Mouse (Mus musculus): ENCODE measurements around the gene Pth2. TPM values are rescaled to one million over a fixed set of nuclear protein-coding genes. Genes with fewer than 3 reads are reported as not detected.

Pth2 gene
- total RNA-seq, 2 experiments from 2014 or later, result not detected

- DNase-seq (ENCODE audit: extremely low spot score in 1 of 2, low spot score in 2 of 2), result no peak
- TF ChIP-seq CTCF (IDR thresholded peaks at IDR 0.05), result peak; percentile 2; the same call in 1 of the 2 replicates
- Histone ChIP-seq H3K27ac (no peak overlapping the region), H3K4me3 (no peak overlapping the region)
- intact Hi-C loops (cut with DNase I), result no loop called here
Observed at GRCm38 (mm10) chr7:45193406-45193805, 12.6 kb downstream of the Pth2 start.

- H3K27ac ChIP-seq, result no peak overlapping the region
- no peak overlapping the region for H3K4me3 ChIP-seq
- no peak for TF ChIP-seq CTCF (IDR thresholded peaks at IDR 0.05)
- DNase-seq (ENCODE audit: extremely low spot score in 1 of 2, low spot score in 2 of 2), result no peak
- intact Hi-C loops (cut with DNase I), result no loop called here
Observed at GRCm38 (mm10) chr7:45193871-45194785, 13.3 kb downstream of the Pth2 start.

DNA sequence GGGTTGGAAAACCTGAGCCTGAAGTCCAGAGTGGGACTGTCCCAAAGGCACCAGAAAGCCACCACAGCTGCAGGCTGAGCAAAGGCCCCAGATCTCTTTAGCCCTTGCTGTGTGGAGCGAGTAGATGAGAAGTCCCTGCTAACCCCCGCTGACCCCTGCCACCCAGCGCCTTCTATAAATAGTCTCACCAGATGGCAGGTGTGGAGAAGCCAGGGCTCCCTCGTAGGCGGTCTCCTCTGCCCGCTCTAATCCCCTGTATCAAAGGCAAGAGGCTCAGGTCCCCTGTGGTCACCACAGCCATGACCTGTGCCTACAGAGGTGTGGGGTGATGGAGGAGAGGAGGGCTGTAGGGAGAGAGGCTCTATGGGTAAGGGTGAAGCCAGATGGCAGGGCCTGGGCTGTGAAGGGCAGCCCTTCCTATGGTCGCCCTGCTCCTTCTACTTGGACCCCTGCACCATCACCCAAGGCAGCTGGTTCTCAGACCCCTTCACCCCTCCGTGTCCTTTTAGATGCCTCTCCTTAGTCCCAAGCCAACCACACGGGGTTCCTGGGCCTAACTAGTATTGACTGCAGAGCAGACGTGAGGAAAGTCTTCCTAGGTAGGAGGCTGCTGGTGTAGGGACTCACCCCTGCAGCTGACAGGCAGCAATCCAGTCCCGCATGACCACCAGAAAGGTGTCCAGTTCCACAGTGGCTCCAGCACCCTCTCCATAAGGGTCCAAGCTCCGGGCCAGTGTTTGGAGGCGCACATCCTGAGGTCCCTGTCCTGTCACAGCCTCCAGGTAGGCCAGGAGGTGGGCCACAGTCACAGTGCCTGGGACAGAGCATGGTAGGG is 14.8 kb downstream of the Pth2 start:
- DNase-seq (ENCODE audit: extremely low spot score in 1 of 2, low spot score in 2 of 2), result no peak
- Histone ChIP-seq H3K4me3 (no peak overlapping the region), H3K27ac (no peak overlapping the region; the same call in 1 of the 2 replicates)
- TF ChIP-seq CTCF (IDR thresholded peaks at IDR 0.05), result no peak
- intact Hi-C loops (cut with DNase I), result no loop called here

- Histone ChIP-seq H3K4me3 (no peak overlapping the region), H3K27ac (peak overlapping the region; percentile 83; the same call in 1 of the 2 replicates)
- no peak for TF ChIP-seq CTCF (IDR thresholded peaks at IDR 0.05)
- intact Hi-C loops (cut with DNase I), result no loop called here
- DNase-seq (ENCODE audit: extremely low spot score in 1 of 2, low spot score in 2 of 2), result no peak
Observed at GRCm38 (mm10) chr7:45196176-45196535, 15.4 kb downstream of the Pth2 start.

- Histone ChIP-seq H3K27ac (peak overlapping the region; percentile 83), H3K4me3 (no peak overlapping the region)
- intact Hi-C loops (cut with DNase I), result no loop called here
- TF ChIP-seq CTCF (IDR thresholded peaks at IDR 0.05), result no peak
- DNase-seq (ENCODE audit: extremely low spot score in 1 of 2, low spot score in 2 of 2), result no peak
Observed at GRCm38 (mm10) chr7:45196994-45197393, 16.2 kb downstream of the Pth2 start.

GRCm38 (mm10) chr7:45198435-45198834 is 17.6 kb downstream of the Pth2 start:
- intact Hi-C loops (cut with DNase I), result loop anchor here (1.0 kb wide), 1 partner anchor 36 kb away; no protein-coding TSS in a partner anchor
- peak; percentile 70 for DNase-seq (ENCODE audit: extremely low spot score in 1 of 2, low spot score in 2 of 2)
- Histone ChIP-seq H3K4me3 (no peak overlapping the region), H3K27ac (peak overlapping the region; percentile 83)
- TF ChIP-seq CTCF (IDR thresholded peaks at IDR 0.05), result peak; percentile 76

- Histone ChIP-seq H3K4me3 (no peak overlapping the region), H3K27ac (peak overlapping the region; percentile 83)
- TF ChIP-seq CTCF (IDR thresholded peaks at IDR 0.05), result no peak
- intact Hi-C loops (cut with DNase I), result loop anchor here (1.0 kb wide), 1 partner anchor 37 kb away; no protein-coding TSS in a partner anchor
- DNase-seq (ENCODE audit: extremely low spot score in 1 of 2, low spot score in 2 of 2), result peak in 1 of 2 experiments; percentile 51
Observed at GRCm38 (mm10) chr7:45198961-45199360, 18.2 kb downstream of the Pth2 start.

GRCm38 (mm10) chr7:45202654-45203053 is 21.9 kb downstream of the Pth2 start:
- Histone ChIP-seq H3K4me3 (no peak overlapping the region), H3K27ac (peak overlapping the region; percentile 64)
- DNase-seq (ENCODE audit: extremely low spot score in 1 of 2, low spot score in 2 of 2), result no peak
- intact Hi-C loops (cut with DNase I), result no loop called here
- no peak for TF ChIP-seq CTCF (IDR thresholded peaks at IDR 0.05)

GRCm38 (mm10) chr7:45204380-45205143 is 23.8 kb downstream of the Pth2 start, which contains the start of gene Ccdc155:
TSS of gene Ccdc155 (minus strand) at chr7:45204892.
- peak; percentile 86 to 90 for DNase-seq (ENCODE audit: extremely low spot score in 1 of 2, low spot score in 2 of 2)
- intact Hi-C loops (cut with DNase I), result loop anchor here (5.0 kb wide), 1 partner anchor 93 kb away; no protein-coding TSS in a partner anchor

GRCm38 (mm10) chr7:45208260-45208659 is 27.5 kb downstream of the Pth2 start:
- Histone ChIP-seq H3K27ac (no peak overlapping the region), H3K4me3 (no peak overlapping the region)
- no peak for DNase-seq (ENCODE audit: extremely low spot score in 1 of 2, low spot score in 2 of 2)
- intact Hi-C loops (cut with DNase I), result loop anchor here (5.0 kb wide), 1 partner anchor 89 kb away; no protein-coding TSS in a partner anchor
- peak; percentile 19 for TF ChIP-seq CTCF (IDR thresholded peaks at IDR 0.05)

More at GRCm38 (mm10) chr7:45204380-45205143, 23.8 kb downstream of the Pth2 start, which contains the start of gene Ccdc155:
- no peak; the same call in 1 of the 2 replicates for TF ChIP-seq CTCF (IDR thresholded peaks at IDR 0.05)
- Histone ChIP-seq H3K4me3 (peak within 1 kb of the TSS; percentile 63), H3K27ac (peak within 1 kb of the TSS; percentile 92)

GRCm38 (mm10) chr7:45211070-45211469 is 30.3 kb downstream of the Pth2 start:
- no peak for DNase-seq (ENCODE audit: extremely low spot score in 1 of 2, low spot score in 2 of 2)
- intact Hi-C loops (cut with DNase I), result no loop called here
- peak overlapping the region; percentile 22 for H3K4me3 ChIP-seq
- no peak for TF ChIP-seq CTCF (IDR thresholded peaks at IDR 0.05)
- no peak overlapping the region for H3K27ac ChIP-seq

Measured in left cerebral cortex, adult 2 months (tissue).